Mouse (Mus musculus): ENCODE results near the gene Tespa1. TPM values are rescaled to one million over a fixed set of nuclear protein-coding genes. Genes with fewer than 3 reads are reported as not detected.
"Not testable (repeated sequence)": the region's sequence is repeated elsewhere in the genome, so short reads cannot be mapped to it uniquely, and the experiment has no call there.

Gene Tespa1
- polyA plus RNA-seq, 2 experiments: 0.93 to 1.3 TPM

- no peak within 1 kb of the TSS for H3K4me2 ChIP-seq (ENCODE audit: low read depth)
- no peak for TF ChIP-seq CTCF (IDR thresholded peaks at IDR 0.05; ENCODE audit: low read depth)
- TF ChIP-seq EP300 (IDR thresholded peaks at IDR 0.05; ENCODE audit: low read depth): no peak
- DNase-seq (ENCODE audit: low read depth in 3 of 3, low spot score in 3 of 3) (no peak), ATAC-seq (ENCODE audit: insufficient read depth) (no peak)
- H3K4me3 ChIP-seq (ENCODE audit: insufficient read depth in 1 of 2, low read depth in 2 of 2, low read length in 2 of 2): no peak within 1 kb of the TSS
- H3K36me3 ChIP-seq (replicated peaks; ENCODE audit: control insufficient read depth, insufficient read depth, low read depth): no peaks in the 10 kb centered on the region
- no peak within 1 kb of the TSS for H3K9ac ChIP-seq (replicated peaks)
- H3K4me1 ChIP-seq (replicated peaks; ENCODE audit: control insufficient read depth in 2 of 2, insufficient read depth in 2 of 2, low read length in 1 of 2): no peaks in the 10 kb centered on the region
- no peak within 1 kb of the TSS for H3K27ac ChIP-seq
- H3K9me3 ChIP-seq (ENCODE audit: control insufficient read depth, low read length): no peaks in the 10 kb centered on the region
- no peaks in the 10 kb centered on the region for H3K27me3 ChIP-seq (ENCODE audit: control insufficient read depth, insufficient read depth, low read length)
Observed at GRCm38 (mm10) chr10:130394232-130394631, 71.6 kb downstream of the Tespa1 start, which contains the start of gene Vmn2r84. TSS of gene Vmn2r84 (minus strand) at chr10:130394332.

- peak; percentile 43 for ATAC-seq (ENCODE audit: insufficient read depth)
- H3K4me1 ChIP-seq (replicated peaks; ENCODE audit: control insufficient read depth in 2 of 2, insufficient read depth in 2 of 2, low read length in 1 of 2); H3K27me3 ChIP-seq (ENCODE audit: control insufficient read depth, insufficient read depth, low read length); H3K9me3 ChIP-seq (ENCODE audit: control insufficient read depth, low read length); H3K27ac ChIP-seq; H3K4me3 ChIP-seq (ENCODE audit: insufficient read depth in 1 of 2, low read depth in 2 of 2, low read length in 2 of 2); H3K36me3 ChIP-seq (replicated peaks; ENCODE audit: control insufficient read depth, insufficient read depth, low read depth); H3K9ac ChIP-seq (replicated peaks); DNase-seq (ENCODE audit: low read depth in 3 of 3, low spot score in 3 of 3); H3K4me2 ChIP-seq (ENCODE audit: low read depth): not testable (repeated sequence)
- 61% methylated on average over 21 of the region's 35 CpGs for WGBS (ENCODE audit: insufficient replicate concordance)
Observed at GRCm38 (mm10) chr10:130412167-130412698, 89.6 kb downstream of the Tespa1 start.

Other genes with a start within 250 kb of the Tespa1 start
- not detected in 2 replicates for gene Olfr823, start 207.5 kb upstream of the Tespa1 start, polyA plus RNA-seq (2012; rRNA removed)
- not detected in 2 replicates for gene Olfr823, start 207.5 kb upstream of the Tespa1 start, polyA plus RNA-seq (2014; fragmentation: Nextera tagmentation; extraction: Ambion mirVana)
- gene Olfr824, start 192.9 kb upstream of the Tespa1 start, polyA plus RNA-seq (2012; rRNA removed): not detected in 2 replicates
- not detected in 2 replicates for gene Olfr824, start 192.9 kb upstream of the Tespa1 start, polyA plus RNA-seq (2014; fragmentation: Nextera tagmentation; extraction: Ambion mirVana)
- gene Olfr825, start 156.1 kb upstream of the Tespa1 start, polyA plus RNA-seq (2012; rRNA removed): not detected in 2 replicates
- not detected in 2 replicates for gene Olfr825, start 156.1 kb upstream of the Tespa1 start, polyA plus RNA-seq (2014; fragmentation: Nextera tagmentation; extraction: Ambion mirVana)
- gene Olfr826, start 138.7 kb upstream of the Tespa1 start, polyA plus RNA-seq (2012; rRNA removed): not detected in 2 replicates
- gene Olfr826, start 138.7 kb upstream of the Tespa1 start, polyA plus RNA-seq (2014; fragmentation: Nextera tagmentation; extraction: Ambion mirVana): not detected in 2 replicates
- gene Olfr827, start 108.5 kb upstream of the Tespa1 start, polyA plus RNA-seq (2012; rRNA removed): not detected in 2 replicates
- not detected in 2 replicates for gene Olfr827, start 108.5 kb upstream of the Tespa1 start, polyA plus RNA-seq (2014; fragmentation: Nextera tagmentation; extraction: Ambion mirVana)
- gene Neurod4, start 42.6 kb upstream of the Tespa1 start, polyA plus RNA-seq (2012; rRNA removed): not detected in 2 replicates
- gene Neurod4, start 42.6 kb upstream of the Tespa1 start, polyA plus RNA-seq (2014; fragmentation: Nextera tagmentation; extraction: Ambion mirVana): not detected in 2 replicates
- gene Vmn2r84, start 71.5 kb downstream of the Tespa1 start, polyA plus RNA-seq (2012; rRNA removed): not detected in 2 replicates
- gene Vmn2r84, start 71.5 kb downstream of the Tespa1 start, polyA plus RNA-seq (2014; fragmentation: Nextera tagmentation; extraction: Ambion mirVana): 0.01 and 0.03 TPM in 2 replicates
- not detected in 2 replicates for gene Vmn2r85, start 106.8 kb downstream of the Tespa1 start, polyA plus RNA-seq (2012; rRNA removed)
- gene Vmn2r85, start 106.8 kb downstream of the Tespa1 start, polyA plus RNA-seq (2014; fragmentation: Nextera tagmentation; extraction: Ambion mirVana): not detected in 2 replicates
- not detected in 2 replicates for gene Vmn2r86, start 133.2 kb downstream of the Tespa1 start, polyA plus RNA-seq (2012; rRNA removed)
- gene Vmn2r86, start 133.2 kb downstream of the Tespa1 start, polyA plus RNA-seq (2014; fragmentation: Nextera tagmentation; extraction: Ambion mirVana): not detected in 2 replicates
- gene Vmn2r87, start 174.5 kb downstream of the Tespa1 start, polyA plus RNA-seq (2012; rRNA removed): not detected in 2 replicates
- not detected in 2 replicates for gene Vmn2r87, start 174.5 kb downstream of the Tespa1 start, polyA plus RNA-seq (2014; fragmentation: Nextera tagmentation; extraction: Ambion mirVana)